Mouse (Mus musculus) spleen, adult 2 months (tissue): ENCODE results near the gene Agap1. TPM values are rescaled to one million over a fixed set of nuclear protein-coding genes. Genes with fewer than 3 reads are reported as not detected.

Experiments
- DNase-seq, 2 experiments: peaks; one replicate each; pipeline versions ENCODE4 v3.0.0 to v3.0.0-alpha.2; 2012 to 2021; ENCODE audit warnings: low spot score in 2 of 2, low read depth in 1 of 2
- H3K27ac ChIP-seq: fragments of 200-500 bp; 2 replicates; pipeline ENCODE4 v1.5.1; 2012; ENCODE audit warnings: low read length, inconsistent platforms; ENCODE audit not compliant: insufficient read depth
- H3K27me3 ChIP-seq: fragments of 200-500 bp; 2 replicates; pipeline ENCODE4 v1.6.1; 2012; ENCODE audit warnings: mild to moderate bottlenecking, moderate library complexity, low read length, inconsistent platforms; ENCODE audit not compliant: control insufficient read depth, insufficient read depth
- H3K36me3 ChIP-seq: fragments of 200-500 bp; 2 replicates; pipeline ENCODE4 v1.6.1; 2012; ENCODE audit warnings: mild to moderate bottlenecking, low read length, inconsistent platforms; ENCODE audit not compliant: control insufficient read depth, insufficient read depth
- H3K4me1 ChIP-seq: fragments of 200-500 bp; 2 replicates; pipeline ENCODE4 v1.6.1; 2011; ENCODE audit warnings: inconsistent platforms; ENCODE audit not compliant: control insufficient read depth, insufficient read depth, insufficient read length
- H3K4me3 ChIP-seq: fragments of 200-500 bp; 2 replicates; pipeline ENCODE4 v1.5.1; 2011; ENCODE audit warnings: mild to moderate bottlenecking, inconsistent platforms; ENCODE audit not compliant: insufficient read depth, insufficient read length; ENCODE audit errors: extremely low read depth
- CTCF ChIP-seq: fragments of 200-500 bp; IDR thresholded peaks from 2 replicates; pipeline ENCODE4 v1.5.1; 2011; ENCODE audit warnings: mild to moderate bottlenecking, inconsistent platforms; ENCODE audit not compliant: insufficient read depth, insufficient read length, insufficient replicate concordance; ENCODE audit errors: extremely low read depth
- POLR2A ChIP-seq: fragments of 200-500 bp; IDR thresholded peaks from 2 replicates; pipeline ENCODE4 v1.6.1; 2011; ENCODE audit warnings: low read depth, low read length, inconsistent platforms
- WGBS: fragments of 180-500 bp; shearing (Covaris S2); methylation state at CpG from one replicate; pipeline ENCODE4 v1.1.7; 2018; 5-methylcytosine and 5-hydroxymethylcytosine counted together
- polyA plus RNA-seq: library from polyadenylated mRNA; depleted of rRNA; stranded (reverse); fragments of >200 nt; gene quantifications from 2 replicates; pipeline ENCODE4 v1.2.3, GENCODE M21; 2012

The Agap1 gene
- polyA plus RNA-seq, 1 experiment, result 6.7 TPM

GRCm38 (mm10) chr1:89750921-89751320, 296.3 kb downstream of the Agap1 start:
- H3K36me3 ChIP-seq, result no peaks in the 10 kb centered on the region
- no peaks in the 10 kb centered on the region for H3K4me1 ChIP-seq
- no peak overlapping the region for H3K27ac ChIP-seq
- H3K27me3 ChIP-seq, result no peaks in the 10 kb centered on the region
- no peak for DNase-seq
- TF ChIP-seq CTCF, result no peak
- no peak for TF ChIP-seq POLR2A
- WGBS, result 86% methylated on average over 21 of the region's 21 CpGs
- no peak overlapping the region for H3K4me3 ChIP-seq

DNA sequence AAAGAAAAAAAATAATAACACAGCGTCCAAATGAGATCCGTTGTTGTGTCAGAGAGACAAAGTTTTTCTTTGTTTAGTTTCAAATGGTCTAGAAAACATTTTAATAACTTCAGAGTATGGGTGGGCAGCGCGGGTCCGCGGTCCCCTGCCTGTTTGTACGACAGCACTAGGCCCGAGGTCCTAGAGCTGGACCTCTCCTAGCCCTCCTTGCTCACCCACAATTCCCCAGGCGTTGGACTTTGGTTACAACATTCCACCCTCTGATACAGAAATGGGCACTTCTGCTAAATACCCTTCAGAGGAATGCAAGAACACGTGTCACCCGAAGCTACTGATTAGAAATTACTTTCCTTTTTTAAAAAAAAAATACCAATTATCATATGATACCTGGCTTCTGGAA, 296.7 kb downstream of the Agap1 start:
- Histone ChIP-seq H3K4me1 (no peaks in the 10 kb centered on the region), H3K27ac (no peak overlapping the region), H3K27me3 (no peaks in the 10 kb centered on the region), H3K4me3 (no peak overlapping the region), H3K36me3 (no peaks in the 10 kb centered on the region)
- 94% methylated on average over 11 of the region's 11 CpGs for WGBS
- TF ChIP-seq CTCF, result no peak
- no peak for TF ChIP-seq POLR2A
- no peak for DNase-seq

- 94% methylated on average over 3 of the region's 3 CpGs for WGBS
- Histone ChIP-seq H3K4me1 (no peaks in the 10 kb centered on the region), H3K27me3 (no peaks in the 10 kb centered on the region), H3K36me3 (no peaks in the 10 kb centered on the region), H3K27ac (no peak overlapping the region), H3K4me3 (no peak overlapping the region)
- DNase-seq, result no peak
- TF ChIP-seq POLR2A, result no peak
- TF ChIP-seq CTCF, result 0 out of 2 replicates have a peak, but pooled peaks have one; percentile 1
Observed at GRCm38 (mm10) chr1:89752659-89753058, 298.1 kb downstream of the Agap1 start.

DNA sequence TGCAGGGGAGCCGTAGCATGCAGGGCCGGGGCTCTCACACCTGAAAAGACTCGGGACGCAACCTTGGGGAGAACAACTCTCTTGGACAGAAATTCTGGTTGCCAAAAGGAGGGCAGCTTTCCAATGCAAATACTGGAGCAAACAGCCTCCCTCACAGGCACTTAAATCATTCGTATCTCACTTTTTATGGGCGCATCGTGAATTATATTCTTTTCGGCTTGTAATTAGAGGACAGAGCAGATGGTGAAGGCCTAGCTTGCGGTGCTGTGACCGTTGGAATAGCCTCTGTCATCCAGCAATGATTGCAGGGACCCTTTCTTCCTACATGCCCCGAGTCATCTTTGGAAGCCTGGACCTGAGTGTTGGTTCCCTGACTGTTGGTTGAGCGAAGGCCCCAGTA, 300.8 kb downstream of the Agap1 start:
- Histone ChIP-seq H3K36me3 (no peaks in the 10 kb centered on the region), H3K4me1 (no peaks in the 10 kb centered on the region), H3K27me3 (no peaks in the 10 kb centered on the region), H3K27ac (no peak overlapping the region), H3K4me3 (no peak overlapping the region)
- TF ChIP-seq CTCF (no peak), POLR2A (no peak)
- DNase-seq, result no peak
- 86% methylated on average over 12 of the region's 12 CpGs for WGBS

GRCm38 (mm10) chr1:89756387-89756786, 301.8 kb downstream of the Agap1 start:
- WGBS, result 94% methylated on average over 8 of the region's 8 CpGs
- no peaks in the 10 kb centered on the region for H3K27me3 ChIP-seq
- no peak overlapping the region for H3K4me3 ChIP-seq
- no peaks in the 10 kb centered on the region for H3K36me3 ChIP-seq
- no peaks in the 10 kb centered on the region for H3K4me1 ChIP-seq
- no peak for DNase-seq
- TF ChIP-seq CTCF (no peak), POLR2A (no peak)
- H3K27ac ChIP-seq, result no peak overlapping the region

GRCm38 (mm10) chr1:89757545-89757944, 302.9 kb downstream of the Agap1 start:
- H3K27me3 ChIP-seq, result no peaks in the 10 kb centered on the region
- no peak for DNase-seq
- WGBS, result 71% methylated on average over 3 of the region's 3 CpGs
- no peaks in the 10 kb centered on the region for H3K36me3 ChIP-seq
- no peak overlapping the region for H3K27ac ChIP-seq
- H3K4me1 ChIP-seq, result no peaks in the 10 kb centered on the region
- no peak overlapping the region for H3K4me3 ChIP-seq
- TF ChIP-seq CTCF (0 out of 2 replicates have a peak, but pooled peaks have one; percentile 2), POLR2A (no peak)

- Histone ChIP-seq H3K27me3 (no peaks in the 10 kb centered on the region), H3K27ac (no peak overlapping the region), H3K36me3 (no peaks in the 10 kb centered on the region), H3K4me3 (no peak overlapping the region), H3K4me1 (no peaks in the 10 kb centered on the region)
- DNase-seq, result no peak
- 88% methylated on average over 3 of the region's 3 CpGs for WGBS
- TF ChIP-seq POLR2A (no peak), CTCF (no peak)
Observed at GRCm38 (mm10) chr1:89763912-89764311, 309.3 kb downstream of the Agap1 start.

DNA sequence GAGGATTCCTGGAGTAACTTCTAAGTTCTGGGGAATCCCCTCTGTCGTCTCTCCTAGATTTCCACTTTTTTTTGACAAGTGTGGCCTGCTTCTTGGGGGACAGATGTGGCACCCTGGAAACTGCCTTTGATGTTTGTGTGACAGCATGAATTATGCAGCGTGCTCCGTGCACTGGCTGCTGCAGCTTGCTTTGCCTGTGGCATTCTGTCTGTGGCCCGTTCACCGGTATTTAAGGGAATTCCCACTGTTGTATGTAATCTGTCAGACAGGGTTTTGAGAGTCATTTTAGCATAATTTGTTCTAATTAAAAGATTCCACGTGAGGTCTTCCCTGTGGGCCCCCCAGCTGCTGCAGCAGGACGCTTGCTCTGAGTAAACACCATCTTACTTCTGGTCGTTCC, 312.3 kb downstream of the Agap1 start:
- no peak for DNase-seq
- no peaks in the 10 kb centered on the region for H3K27me3 ChIP-seq
- H3K36me3 ChIP-seq, result no peaks in the 10 kb centered on the region
- no peaks in the 10 kb centered on the region for H3K4me1 ChIP-seq
- TF ChIP-seq CTCF, result no peak
- TF ChIP-seq POLR2A, result no peak
- H3K4me3 ChIP-seq, result no peak overlapping the region
- 94% methylated on average over 8 of the region's 8 CpGs for WGBS
- no peak overlapping the region for H3K27ac ChIP-seq
